Mouse (Mus musculus): ENCODE results near the gene Greb1. TPM values are rescaled to one million over a fixed set of nuclear protein-coding genes. Genes with fewer than 3 reads are reported as not detected.

Gene Greb1
- total RNA-seq (2021) = under 1 TPM; 0.59 to 0.66 TPM
- long read RNA-seq, experiment 1, partial matches to known transcripts = 1 of 2 reads
- long read RNA-seq, experiment 1, other reads (novel, unspliced or antisense) = 1 of 2 reads
- long read RNA-seq, experiment 2, partial matches to known transcripts = 1 of 2 reads
- long read RNA-seq, experiment 2, other reads (novel, unspliced or antisense) = 1 of 2 reads

- DNase-seq = peak; percentile 25
Measured at GRCm38 (mm10) chr12:16800259-16800958, at the start of gene Greb1. Gene Greb1, minus strand, starts transcription at chr12:16800886.

- DNase-seq = no peak
Measured at GRCm38 (mm10) chr12:16849821-16850220, 49.1 kb upstream of the Greb1 start.

GRCm38 (mm10) chr12:16848501-16848900 is 47.8 kb upstream of the Greb1 start:
- no peak for DNase-seq

GRCm38 (mm10) chr12:16847204-16847792 is 46.6 kb upstream of the Greb1 start:
- no peak for DNase-seq

GRCm38 (mm10) chr12:16844623-16845592 is 44.2 kb upstream of the Greb1 start:
- no peak for DNase-seq

GRCm38 (mm10) chr12:16840842-16841782 is 40.4 kb upstream of the Greb1 start:
- no peak for DNase-seq

- DNase-seq = no peak
Measured at GRCm38 (mm10) chr12:16837766-16838165, 37.1 kb upstream of the Greb1 start.

- DNase-seq = peak; percentile 39
Measured at GRCm38 (mm10) chr12:16836188-16836587, 35.5 kb upstream of the Greb1 start.

- no peak for DNase-seq
Measured at GRCm38 (mm10) chr12:16834701-16835100, 34.0 kb upstream of the Greb1 start.

- no peak for DNase-seq
Measured at GRCm38 (mm10) chr12:16831071-16831470, 30.4 kb upstream of the Greb1 start.

GRCm38 (mm10) chr12:16829785-16830184 is 29.1 kb upstream of the Greb1 start:
- DNase-seq = no peak

- DNase-seq = peak; percentile 31
Measured at GRCm38 (mm10) chr12:16828505-16828904, 27.8 kb upstream of the Greb1 start.

- DNase-seq = no peak
Measured at GRCm38 (mm10) chr12:16823701-16824100, 23.0 kb upstream of the Greb1 start.

GRCm38 (mm10) chr12:16822181-16822734 is 21.6 kb upstream of the Greb1 start:
- DNase-seq = no peak

GRCm38 (mm10) chr12:16820761-16821160 is 20.1 kb upstream of the Greb1 start:
- DNase-seq = peak; percentile 27

GRCm38 (mm10) chr12:16818513-16818912 is 17.8 kb upstream of the Greb1 start:
- DNase-seq = no peak

- no peak for DNase-seq
Measured at GRCm38 (mm10) chr12:16817147-16817546, 16.5 kb upstream of the Greb1 start.

GRCm38 (mm10) chr12:16811477-16811876 is 10.8 kb upstream of the Greb1 start:
- DNase-seq = no peak

GRCm38 (mm10) chr12:16810525-16811431 is 10.1 kb upstream of the Greb1 start, which contains the start of gene E2f6:
Gene E2f6, plus strand, starts transcription at chr12:16810963.
- DNase-seq = peak; percentile 85

- peak; percentile 29 for DNase-seq
Measured at GRCm38 (mm10) chr12:16808045-16808444, 7.4 kb upstream of the Greb1 start.
